Mouse (Mus musculus) lung, adult 2 months (tissue): ENCODE data around the gene Rps18.
"Not testable (repeated sequence)": the region's sequence is repeated elsewhere in the genome, so short reads cannot be mapped to it uniquely, and the experiment has no call there.

Experiments
- CTCF ChIP-seq: fragments of 200-500 bp; IDR thresholded peaks from 2 replicates; pipeline ENCODE4 v1.5.1; 2011; ENCODE audit warnings: mild to moderate bottlenecking, low read length, control low read depth; ENCODE audit not compliant: insufficient read depth
- POLR2A ChIP-seq: fragments of 200-500 bp; IDR thresholded peaks from 2 replicates; pipeline ENCODE4 v1.6.1; 2011; ENCODE audit warnings: low read depth, mild to moderate bottlenecking, control low read depth, low read length, borderline replicate concordance; ENCODE audit errors: extremely low read depth

DNA sequence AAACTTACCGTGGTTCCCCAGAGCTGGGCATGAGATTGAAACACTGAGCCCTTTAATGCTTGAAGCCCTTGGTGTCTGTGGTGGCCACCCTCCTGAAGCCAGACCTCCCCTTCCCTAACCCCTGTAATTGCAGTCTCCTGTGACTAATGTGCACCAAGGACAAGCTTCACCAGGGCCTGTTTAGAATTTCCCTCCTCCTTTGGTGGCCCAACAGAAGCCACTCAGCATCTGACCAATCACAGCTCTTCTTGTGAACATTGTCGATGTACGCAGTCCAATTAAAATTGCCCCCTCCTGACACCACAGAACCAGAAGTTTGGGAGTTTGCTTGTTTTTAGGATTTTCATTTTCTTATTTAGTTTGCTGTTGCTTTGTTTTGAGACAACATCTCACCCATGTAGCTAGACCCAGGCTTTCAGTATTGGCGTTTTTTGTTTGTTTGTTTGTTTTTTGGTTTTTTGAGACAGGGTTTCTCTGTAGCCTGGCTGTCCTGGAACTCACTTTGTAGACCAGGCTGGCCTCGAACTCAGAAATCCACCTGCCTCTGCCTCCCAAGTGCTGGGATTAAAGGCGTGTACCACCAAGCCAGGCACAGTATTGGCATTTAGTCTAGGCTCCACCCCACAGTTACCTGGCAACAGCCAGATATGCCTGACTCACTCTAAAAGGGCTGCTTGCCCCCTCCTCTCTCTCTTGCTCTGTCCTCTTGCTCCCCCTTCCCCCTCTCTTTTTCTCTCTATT lies 51.7 kb downstream of the Rps18 start:
- TF ChIP-seq CTCF, POLR2A: not testable (repeated sequence)
